Mouse (Mus musculus) liver, embryonic 16.5 days (tissue): ENCODE data around the gene Myrip. TPM values are rescaled to one million over a fixed set of nuclear protein-coding genes. Genes with fewer than 3 reads are reported as not detected.

Source experiments
- ATAC-seq: fragments of 200-750 bp; cut with Nextera tagmentation; 2 replicates; pipeline ENCODE4 v1.8.0; 2017; ENCODE audit warnings: low read depth, mild to moderate bottlenecking, moderate number of reproducible peaks, moderate library complexity
- H3K27ac ChIP-seq: fragments of 300-500 bp; sonication (generic); 2 replicates; pipeline ENCODE4 v1.5.1; 2014; ENCODE audit warnings: mild to moderate bottlenecking, low read length
- H3K27me3 ChIP-seq: fragments of 300-500 bp; sonication (generic); 2 replicates; pipeline ENCODE4 v1.6.1; 2014; ENCODE audit warnings: low read depth, low read length, mixed read lengths; ENCODE audit not compliant: control insufficient read depth, insufficient read depth
- H3K36me3 ChIP-seq: fragments of 300-500 bp; sonication (generic); 2 replicates; pipeline ENCODE4 v1.6.1; 2014; ENCODE audit warnings: mild to moderate bottlenecking; ENCODE audit not compliant: control insufficient read depth, insufficient read depth
- H3K4me1 ChIP-seq: fragments of 300-500 bp; sonication (generic); 2 replicates; pipeline ENCODE4 v1.6.1; 2014; ENCODE audit warnings: low read depth, low read length, mixed read lengths; ENCODE audit not compliant: control insufficient read depth
- H3K4me2 ChIP-seq: fragments of 300-500 bp; sonication (generic); 2 replicates; pipeline ENCODE4 v1.6.1; 2014; ENCODE audit warnings: low read depth, low read length, mixed read lengths
- H3K4me3 ChIP-seq: fragments of 300-500 bp; sonication (generic); 2 replicates; pipeline ENCODE4 v1.5.1; 2014; ENCODE audit warnings: low read depth, mild to moderate bottlenecking, low read length
- H3K9ac ChIP-seq: fragments of 300-500 bp; sonication (generic); 2 replicates; pipeline ENCODE4 v1.6.1; 2014; ENCODE audit warnings: low read depth, low read length
- H3K9me3 ChIP-seq: fragments of 300-500 bp; sonication (generic); replicated peaks from 2 replicates; pipeline ENCODE4 v1.6.1; 2016; ENCODE audit warnings: low read length; ENCODE audit not compliant: control insufficient read depth
- WGBS: fragments of 180-500 bp; shearing (Covaris S2); extraction: QIAGEN DNeasy Blood & Tissue Kit; methylation state at CpG from one replicate; pipeline ENCODE4 v1.1.7; 2014; ENCODE audit not compliant: insufficient replicate concordance; 5-methylcytosine and 5-hydroxymethylcytosine counted together
- polyA plus RNA-seq: library from polyadenylated mRNA; unstranded; fragments of >200 nt; fragmentation: Nextera tagmentation; extraction: Ambion mirVana; gene quantifications from 2 replicates; pipeline ENCODE4 v1.2.1, GENCODE M21; 2015

Myrip gene
- polyA plus RNA-seq, 1 experiment from 2014 or later: 0.02 TPM

DNA sequence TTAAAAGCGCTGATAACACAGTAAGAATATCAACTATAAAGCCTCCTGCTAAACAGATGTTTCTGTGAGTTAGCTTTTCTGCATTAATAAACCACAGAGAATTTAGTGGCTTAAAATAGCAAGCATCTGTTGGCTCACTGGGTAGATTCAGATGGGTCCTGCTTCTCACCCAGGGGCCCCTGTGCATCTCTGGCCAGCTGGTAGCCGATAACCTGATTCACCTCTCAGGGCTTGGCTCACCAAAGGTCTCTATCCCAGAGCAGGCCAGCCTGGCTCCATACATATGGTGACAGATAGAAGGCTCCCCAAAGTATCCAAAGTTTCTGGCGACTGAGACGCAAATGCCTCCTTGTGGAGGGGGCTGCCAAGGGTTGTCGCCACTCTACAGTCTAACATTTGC, 115.4 kb downstream of the Myrip start:
- WGBS: 53% methylated on average over 5 of the region's 5 CpGs
- no peaks in the 10 kb centered on the region for H3K27me3 ChIP-seq
- H3K9ac ChIP-seq: no peak overlapping the region
- H3K4me3 ChIP-seq: no peak overlapping the region
- H3K9me3 ChIP-seq: no peaks in the 10 kb centered on the region
- H3K27ac ChIP-seq: no peak overlapping the region
- H3K36me3 ChIP-seq: no peaks in the 10 kb centered on the region
- H3K4me2 ChIP-seq: no peak overlapping the region
- no peak for ATAC-seq
- H3K4me1 ChIP-seq: no peaks in the 10 kb centered on the region

DNA sequence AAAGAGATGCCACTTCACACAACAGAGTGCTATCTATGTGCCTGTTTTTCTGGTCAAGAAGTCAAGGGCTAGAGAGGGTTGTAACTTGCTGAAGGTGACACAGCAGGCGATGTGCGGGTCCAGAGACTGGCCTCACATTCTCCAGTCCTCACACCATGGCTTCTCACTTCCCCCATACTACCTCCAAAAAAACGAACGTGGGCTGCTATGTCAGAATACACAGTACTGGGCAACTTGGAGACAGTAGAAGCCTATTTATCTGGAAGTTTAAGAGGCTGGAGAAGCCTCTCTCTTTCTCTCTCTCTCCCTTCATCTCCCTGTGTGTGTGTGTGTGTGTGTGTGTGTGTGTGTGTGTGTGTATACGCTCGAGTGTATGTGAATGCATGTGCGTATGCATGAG, 117.3 kb downstream of the Myrip start:
- 59% methylated on average over 7 of the region's 7 CpGs for WGBS
- H3K27me3 ChIP-seq: no peaks in the 10 kb centered on the region
- no peak for ATAC-seq

DNA sequence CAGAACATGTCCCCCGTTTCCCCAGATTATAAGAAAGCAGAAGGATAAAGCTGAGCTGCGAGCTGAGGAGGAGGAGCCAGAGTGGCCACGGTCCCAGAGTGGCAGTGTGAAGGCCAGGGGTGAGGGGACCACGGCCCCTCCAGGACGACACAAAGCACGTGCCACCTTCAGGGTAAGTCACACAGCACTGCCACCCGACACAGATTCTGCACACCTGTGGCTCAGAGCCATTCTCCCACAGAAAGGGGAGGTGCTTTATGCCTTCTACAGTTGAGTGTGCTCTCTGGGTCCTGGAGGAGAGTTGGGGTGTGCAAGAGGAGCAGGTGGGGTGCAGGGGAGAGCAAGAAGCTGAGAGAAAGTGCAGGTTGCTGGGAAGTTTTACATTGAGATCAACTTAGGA, 123.3 kb downstream of the Myrip start:
- Histone ChIP-seq H3K4me3 (no peak overlapping the region), H3K27me3 (no peaks in the 10 kb centered on the region), H3K4me1 (no peaks in the 10 kb centered on the region), H3K4me2 (no peak overlapping the region), H3K36me3 (no peaks in the 10 kb centered on the region), H3K9me3 (no peaks in the 10 kb centered on the region), H3K27ac (no peak overlapping the region), H3K9ac (no peak overlapping the region)
- ATAC-seq: no peak
- 49% methylated on average over 7 of the region's 7 CpGs for WGBS

More for the DNA sequence above, 117.3 kb downstream of the Myrip start:
- no peaks in the 10 kb centered on the region for H3K36me3 ChIP-seq
- H3K4me1 ChIP-seq: no peaks in the 10 kb centered on the region
- H3K27ac ChIP-seq: no peak overlapping the region
- no peak overlapping the region for H3K9ac ChIP-seq
- no peak overlapping the region for H3K4me3 ChIP-seq
- H3K9me3 ChIP-seq: no peaks in the 10 kb centered on the region
- no peak overlapping the region for H3K4me2 ChIP-seq

DNA sequence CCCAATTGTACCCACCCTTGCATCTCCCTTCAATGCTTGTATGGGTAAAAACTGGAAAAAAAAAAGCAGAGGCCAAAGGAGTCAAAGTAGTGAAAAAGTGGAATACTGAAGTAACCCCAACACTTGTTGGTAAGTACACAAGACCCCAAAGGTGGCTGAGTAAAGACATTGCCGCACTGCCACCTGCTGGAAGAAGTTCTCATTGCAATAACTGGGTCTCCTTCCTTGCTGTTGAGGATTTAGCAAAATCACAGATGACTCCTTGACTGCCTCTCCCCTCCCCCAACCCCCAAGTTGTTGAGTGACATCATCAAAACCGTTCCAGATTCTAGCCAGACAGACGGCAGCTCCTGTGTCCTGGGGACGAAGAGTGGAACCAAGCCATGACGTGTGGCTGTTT, 124.5 kb downstream of the Myrip start:
- WGBS: 38% methylated on average over 5 of the region's 5 CpGs
- no peak overlapping the region for H3K4me2 ChIP-seq
- H3K4me3 ChIP-seq: no peak overlapping the region
- no peak for ATAC-seq
- no peak overlapping the region for H3K27ac ChIP-seq
- H3K9me3 ChIP-seq: no peaks in the 10 kb centered on the region
- H3K4me1 ChIP-seq: no peaks in the 10 kb centered on the region
- H3K36me3 ChIP-seq: no peaks in the 10 kb centered on the region
- H3K27me3 ChIP-seq: no peaks in the 10 kb centered on the region
- no peak overlapping the region for H3K9ac ChIP-seq

DNA sequence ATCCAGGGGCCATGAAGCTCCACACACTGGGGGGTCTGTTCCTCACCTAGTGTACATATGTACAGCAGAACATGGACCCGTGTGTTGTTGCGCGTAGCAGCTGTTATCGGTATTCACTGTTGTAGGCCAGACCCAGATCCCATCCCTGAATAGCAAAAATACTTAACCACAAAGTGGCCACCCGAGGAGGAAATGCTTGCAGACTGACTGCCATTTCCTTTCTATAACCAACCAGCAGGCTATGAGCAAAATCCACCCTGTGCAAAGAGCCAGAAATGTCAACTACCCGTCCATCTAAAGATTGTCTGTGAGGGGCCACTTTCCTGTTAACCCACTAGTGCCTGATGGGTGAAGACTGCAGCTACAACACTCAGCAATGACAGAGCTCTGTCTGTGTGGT, 126.9 kb downstream of the Myrip start:
- Histone ChIP-seq H3K4me1 (no peaks in the 10 kb centered on the region), H3K4me3 (no peak overlapping the region), H3K36me3 (no peaks in the 10 kb centered on the region), H3K9me3 (no peaks in the 10 kb centered on the region), H3K27ac (no peak overlapping the region), H3K4me2 (no peak overlapping the region), H3K27me3 (no peaks in the 10 kb centered on the region), H3K9ac (no peak overlapping the region)
- WGBS: 10% methylated on average over 6 of the region's 6 CpGs
- no peak for ATAC-seq

DNA sequence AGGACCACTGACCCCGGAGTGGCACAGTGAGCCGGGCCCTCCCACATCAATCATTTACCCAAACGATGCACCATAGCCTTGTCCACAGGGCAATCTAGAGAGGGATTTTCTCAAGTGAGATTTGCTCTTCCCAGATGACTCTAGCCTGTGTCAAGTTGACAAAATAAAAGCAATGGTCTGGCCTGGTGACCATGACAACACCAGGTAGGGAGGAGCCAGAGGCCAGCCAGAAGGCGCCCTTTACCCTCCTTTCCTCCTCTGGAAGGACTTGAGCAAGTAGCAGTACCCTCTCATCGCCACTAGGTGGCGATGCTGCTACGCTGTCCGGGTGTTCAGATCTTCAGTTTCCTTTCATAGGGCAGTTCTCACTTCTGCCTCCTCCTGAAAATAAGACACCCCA, 132.4 kb downstream of the Myrip start:
- ATAC-seq: peak; percentile 60
- Histone ChIP-seq H3K36me3 (no peaks in the 10 kb centered on the region), H3K9me3 (no peaks in the 10 kb centered on the region), H3K4me2 (no peak overlapping the region), H3K9ac (no peak overlapping the region), H3K27me3 (no peaks in the 10 kb centered on the region), H3K27ac (no peak overlapping the region), H3K4me1 (no peaks in the 10 kb centered on the region), H3K4me3 (no peak overlapping the region)
- WGBS: 27% methylated on average over 8 of the region's 8 CpGs

DNA sequence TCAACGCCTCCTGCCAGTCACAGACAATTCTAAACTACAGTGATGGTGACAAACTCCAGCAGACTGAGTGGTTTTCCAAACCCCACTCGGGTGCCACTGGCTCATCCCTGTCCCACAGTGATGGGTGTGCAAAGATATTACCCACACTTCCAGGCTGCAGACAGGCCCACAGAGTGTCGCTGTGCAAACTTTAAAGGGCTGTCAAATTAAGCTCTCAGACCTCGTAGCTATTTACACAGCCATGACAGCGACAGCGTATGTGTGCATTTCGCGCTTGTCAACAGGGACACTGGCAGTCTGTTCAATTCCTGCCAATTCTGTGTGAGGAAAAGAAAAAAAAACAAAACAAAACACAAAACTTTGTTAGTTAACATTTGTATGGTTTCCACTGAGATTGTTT, 134.5 kb downstream of the Myrip start:
- Histone ChIP-seq H3K4me1 (no peaks in the 10 kb centered on the region), H3K9ac (no peak overlapping the region), H3K4me2 (no peak overlapping the region), H3K36me3 (no peaks in the 10 kb centered on the region), H3K4me3 (no peak overlapping the region), H3K27ac (no peak overlapping the region), H3K27me3 (no peaks in the 10 kb centered on the region), H3K9me3 (no peaks in the 10 kb centered on the region)
- no peak for ATAC-seq
- 63% methylated on average over 8 of the region's 8 CpGs for WGBS

DNA sequence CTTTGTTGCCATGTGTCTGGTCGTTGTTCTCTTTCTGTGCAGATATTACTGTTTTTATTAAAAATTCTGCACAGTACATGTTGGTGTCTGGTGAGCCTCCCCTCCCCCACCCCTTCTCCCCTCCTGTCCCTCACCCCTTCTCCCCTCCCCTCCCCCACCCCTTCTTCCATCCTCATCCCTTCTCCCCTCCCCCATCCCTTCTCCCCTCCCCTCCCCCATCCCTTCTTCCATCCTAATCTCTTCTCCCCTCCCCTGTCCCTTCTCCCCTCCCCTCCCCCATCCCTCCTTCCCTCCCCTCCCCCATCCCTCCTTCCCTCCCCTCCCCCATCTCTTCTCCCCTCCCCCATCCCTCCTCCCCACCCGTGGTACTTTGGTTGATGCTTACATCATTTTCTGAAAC, 135.5 kb downstream of the Myrip start:
- Histone ChIP-seq H3K36me3 (no peaks in the 10 kb centered on the region), H3K27ac (no peak overlapping the region), H3K4me2 (no peak overlapping the region), H3K27me3 (no peaks in the 10 kb centered on the region), H3K4me1 (no peaks in the 10 kb centered on the region), H3K9me3 (no peaks in the 10 kb centered on the region), H3K9ac (no peak overlapping the region), H3K4me3 (no peak overlapping the region)
- ATAC-seq: no peak
- 53% methylated on average over 2 of the region's 2 CpGs for WGBS

DNA sequence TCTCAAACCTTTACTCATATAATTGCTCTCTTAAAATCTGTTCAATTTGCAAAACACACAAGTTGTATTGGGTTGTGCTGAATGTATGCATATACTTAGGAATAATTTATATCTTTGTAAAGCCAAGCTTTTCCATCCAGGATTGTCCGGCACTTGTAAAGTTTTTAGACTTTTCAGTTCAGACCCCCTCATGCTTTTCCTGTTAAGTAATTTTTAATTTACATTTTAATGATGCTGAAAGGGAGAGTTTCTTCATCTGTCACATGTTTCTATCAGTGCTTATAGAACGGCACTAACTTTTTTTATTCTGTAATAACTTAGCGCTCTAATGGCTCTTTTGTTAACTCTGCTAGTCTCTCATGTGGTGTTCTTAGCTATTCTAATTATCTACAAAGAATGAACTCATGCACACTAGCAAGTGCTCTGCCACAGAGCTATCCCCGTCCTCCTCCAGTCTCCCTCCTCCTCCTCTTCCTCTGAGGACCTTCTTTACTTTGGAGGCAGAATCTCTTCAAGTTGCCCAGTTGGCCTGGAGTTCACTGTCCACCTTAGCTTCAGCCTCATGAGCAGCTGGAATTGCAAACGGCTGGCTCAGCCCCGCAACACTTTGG, 136.1 kb downstream of the Myrip start:
- no peak for ATAC-seq
- WGBS: 71% methylated on average over 6 of the region's 6 CpGs
- H3K9me3 ChIP-seq: no peaks in the 10 kb centered on the region

More for the DNA sequence above, 136.1 kb downstream of the Myrip start:
- H3K4me2 ChIP-seq: no peak overlapping the region
- H3K36me3 ChIP-seq: no peaks in the 10 kb centered on the region
- no peak overlapping the region for H3K4me3 ChIP-seq
- no peaks in the 10 kb centered on the region for H3K4me1 ChIP-seq
- no peak overlapping the region for H3K27ac ChIP-seq
- H3K27me3 ChIP-seq: no peaks in the 10 kb centered on the region
- no peak overlapping the region for H3K9ac ChIP-seq
